Mouse (Mus musculus) hindbrain, embryonic 13.5 days (tissue): ENCODE results near the gene Dmgdh. TPM values are rescaled to one million over a fixed set of nuclear protein-coding genes. Genes with fewer than 3 reads are reported as not detected.

ENCODE experiments used
- ATAC-seq: fragments of 200-750 bp; cut with Nextera tagmentation; 2 replicates; pipeline ENCODE4 v1.8.0; 2017; ENCODE audit warnings: moderate TSS enrichment; ENCODE audit not compliant: low FRiP score
- H3K27ac ChIP-seq: fragments of 300-500 bp; sonication (generic); 2 replicates; pipeline ENCODE4 v1.5.1; 2015; ENCODE audit warnings: inconsistent platforms, mild to moderate bottlenecking, moderate library complexity
- H3K27me3 ChIP-seq: fragments of 300-500 bp; sonication (generic); 2 replicates; pipeline ENCODE4 v1.6.1; 2015; ENCODE audit warnings: mild to moderate bottlenecking, inconsistent platforms
- H3K36me3 ChIP-seq: fragments of 300-500 bp; sonication (generic); 2 replicates; pipeline ENCODE4 v1.6.1; 2015; ENCODE audit warnings: mild to moderate bottlenecking, inconsistent platforms
- H3K4me1 ChIP-seq: fragments of 300-500 bp; sonication (generic); replicated peaks from 2 replicates; pipeline ENCODE4 v1.6.1; 2015; ENCODE audit warnings: inconsistent platforms
- H3K4me2 ChIP-seq: fragments of 300-500 bp; sonication (generic); 2 replicates; pipeline ENCODE4 v1.6.1; 2015; ENCODE audit warnings: inconsistent platforms, mild to moderate bottlenecking, moderate library complexity
- H3K4me3 ChIP-seq: fragments of 300-500 bp; sonication (generic); 2 replicates; pipeline ENCODE4 v1.5.1; 2015; ENCODE audit warnings: mild to moderate bottlenecking, inconsistent platforms
- H3K9ac ChIP-seq: fragments of 300-500 bp; sonication (generic); 2 replicates; pipeline ENCODE4 v1.6.1; 2015; ENCODE audit warnings: mild to moderate bottlenecking, inconsistent platforms
- H3K9me3 ChIP-seq: fragments of 300-500 bp; sonication (generic); 2 replicates; pipeline ENCODE4 v1.6.1; 2016; ENCODE audit warnings: inconsistent platforms
- WGBS: fragments of 180-500 bp; shearing (Covaris S2); methylation state at CpG from one replicate; pipeline ENCODE4 v1.1.7; 2015; 5-methylcytosine and 5-hydroxymethylcytosine counted together
- polyA plus RNA-seq: library from polyadenylated mRNA; unstranded; fragments of >200 nt; fragmentation: Nextera tagmentation; extraction: Ambion mirVana; gene quantifications from 2 replicates; pipeline ENCODE4 v1.2.1, GENCODE M21; 2015

Gene Dmgdh
- polyA plus RNA-seq, 1 experiment from 2014 or later: 0.66 TPM

DNA sequence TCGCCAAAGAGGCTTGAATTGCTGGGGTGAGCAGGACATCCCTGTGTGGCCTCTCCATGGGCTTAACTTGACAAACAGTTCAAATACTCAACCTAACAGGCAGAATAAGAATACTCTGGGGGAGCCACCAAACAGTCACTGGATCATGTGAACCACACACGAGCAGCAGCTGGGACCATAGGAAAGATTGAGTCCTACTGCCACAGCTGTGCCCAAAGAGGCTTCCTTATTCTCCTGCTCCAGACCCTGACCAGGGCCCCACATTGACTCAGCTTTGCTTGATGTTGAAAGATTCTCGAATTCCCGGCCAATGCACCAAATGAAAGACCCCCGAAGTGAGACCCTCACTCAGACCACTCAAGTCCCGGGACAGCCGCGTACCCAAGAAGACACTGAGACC is 87.6 kb downstream of the Dmgdh start:
- ATAC-seq: no peak
- H3K9ac ChIP-seq: no peak overlapping the region
- no peak overlapping the region for H3K4me3 ChIP-seq
- H3K27me3 ChIP-seq: no peaks in the 10 kb centered on the region
- H3K4me1 ChIP-seq: no peaks in the 10 kb centered on the region
- no peak overlapping the region for H3K27ac ChIP-seq
- H3K36me3 ChIP-seq: no peaks in the 10 kb centered on the region
- H3K4me2 ChIP-seq: no peak overlapping the region
- H3K9me3 ChIP-seq: no peaks in the 10 kb centered on the region
- 93% methylated on average over 8 of the region's 8 CpGs for WGBS

DNA sequence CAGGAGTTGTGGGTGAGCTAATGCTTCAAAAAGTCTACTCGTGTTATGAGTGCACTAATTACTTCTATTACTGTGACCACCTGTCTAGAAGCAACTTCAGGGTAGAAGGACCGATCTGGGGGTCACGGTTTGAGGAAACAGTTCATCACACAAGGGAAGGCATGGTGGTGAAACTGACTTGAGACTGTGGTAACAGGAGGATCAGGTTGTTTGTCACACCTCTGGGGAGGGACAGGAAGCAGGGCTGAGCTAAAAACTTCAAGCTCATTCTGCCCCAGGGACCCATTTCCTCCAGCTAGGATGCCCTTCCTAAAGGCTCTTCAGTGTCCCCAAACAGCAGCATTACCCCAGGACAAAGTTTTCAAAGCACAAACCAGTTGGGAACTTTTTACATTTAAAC is 88.6 kb downstream of the Dmgdh start:
- H3K9me3 ChIP-seq: no peaks in the 10 kb centered on the region
- H3K27ac ChIP-seq: no peak overlapping the region
- no peaks in the 10 kb centered on the region for H3K36me3 ChIP-seq
- no peak overlapping the region for H3K9ac ChIP-seq
- ATAC-seq: no peak
- H3K4me2 ChIP-seq: no peak overlapping the region
- H3K4me3 ChIP-seq: no peak overlapping the region
- no peaks in the 10 kb centered on the region for H3K27me3 ChIP-seq
- WGBS: 90% methylated on average over 3 of the region's 3 CpGs
- H3K4me1 ChIP-seq: no peaks in the 10 kb centered on the region

DNA sequence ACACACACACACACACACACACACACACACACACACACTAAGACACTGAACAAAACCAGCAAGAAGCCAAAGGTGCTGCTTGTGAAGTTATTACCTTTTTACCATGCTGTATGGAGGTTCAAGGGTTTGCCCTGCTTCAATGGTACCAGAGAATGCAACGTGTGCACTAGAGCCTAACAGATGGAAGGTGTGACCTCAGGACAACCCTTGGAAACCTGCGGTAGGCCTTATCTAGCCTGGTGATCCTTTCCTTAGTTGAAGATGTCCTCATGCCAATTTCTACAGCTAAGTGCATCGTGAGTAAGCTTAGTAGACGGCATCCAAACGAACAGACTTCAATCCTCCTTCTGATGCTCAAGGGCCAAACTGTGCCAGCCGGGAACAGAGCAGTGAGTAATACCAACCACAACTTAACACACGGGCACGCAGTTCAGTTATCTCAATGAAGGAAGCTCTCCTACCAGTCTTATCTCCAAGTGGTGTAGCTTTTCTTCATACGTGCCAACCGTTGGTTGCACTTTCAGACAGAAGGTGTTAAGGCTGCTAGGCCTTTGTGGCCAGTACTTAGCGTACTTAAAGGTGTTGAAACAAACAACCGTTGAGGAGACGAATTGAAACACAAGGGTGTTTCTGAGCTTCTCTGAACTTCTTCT is 90.2 kb downstream of the Dmgdh start:
- no peak overlapping the region for H3K9ac ChIP-seq
- no peak overlapping the region for H3K4me3 ChIP-seq
- H3K9me3 ChIP-seq: no peaks in the 10 kb centered on the region
- 92% methylated on average over 13 of the region's 13 CpGs for WGBS
- no peaks in the 10 kb centered on the region for H3K4me1 ChIP-seq
- ATAC-seq: no peak
- no peak overlapping the region for H3K27ac ChIP-seq
- no peak overlapping the region for H3K4me2 ChIP-seq
- H3K27me3 ChIP-seq: 0 out of 2 replicates have a peak, but pooled peaks cover 3% of the 10 kb centered on the region
- no peaks in the 10 kb centered on the region for H3K36me3 ChIP-seq

DNA sequence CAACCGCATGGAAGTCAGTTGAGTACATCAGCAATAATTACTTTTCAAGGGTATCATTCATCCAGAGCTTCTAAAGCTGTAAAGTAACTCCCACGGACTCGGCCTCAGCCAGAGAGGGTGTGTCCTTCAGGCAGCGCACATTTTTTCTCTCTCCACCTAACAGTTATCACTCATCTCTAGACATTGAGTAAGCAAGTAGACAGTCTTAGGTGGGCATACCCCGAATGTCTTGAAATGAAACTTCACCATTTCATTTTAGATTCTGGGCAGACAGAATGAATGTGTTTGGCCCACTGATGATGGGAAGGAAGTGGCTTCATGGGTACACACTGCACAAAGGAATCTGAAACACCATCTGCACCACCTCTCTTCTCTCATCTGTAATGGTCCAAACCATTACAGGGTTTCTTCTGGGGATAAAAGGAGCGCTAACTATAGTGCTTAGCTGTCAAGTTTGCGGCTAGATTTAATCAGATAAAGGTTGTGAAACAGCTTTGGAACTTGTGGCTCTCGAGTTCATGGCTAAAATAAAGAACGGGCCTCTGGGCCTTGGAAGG is 96.9 kb downstream of the Dmgdh start:
- Histone ChIP-seq H3K4me2 (peak overlapping the region; percentile 90), H3K27ac (peak overlapping the region; percentile 91), H3K4me1 (peaks cover 19% of the 10 kb centered on the region), H3K9me3 (no peaks in the 10 kb centered on the region), H3K9ac (peak overlapping the region; percentile 88), H3K27me3 (0 out of 2 replicates have a peak, but pooled peaks cover 5% of the 10 kb centered on the region), H3K36me3 (no peaks in the 10 kb centered on the region), H3K4me3 (peak overlapping the region; percentile 62)
- 34% methylated on average over 9 of the region's 9 CpGs for WGBS
- ATAC-seq: 0 out of 2 replicates have a peak, but pooled peaks have one; percentile 47

DNA sequence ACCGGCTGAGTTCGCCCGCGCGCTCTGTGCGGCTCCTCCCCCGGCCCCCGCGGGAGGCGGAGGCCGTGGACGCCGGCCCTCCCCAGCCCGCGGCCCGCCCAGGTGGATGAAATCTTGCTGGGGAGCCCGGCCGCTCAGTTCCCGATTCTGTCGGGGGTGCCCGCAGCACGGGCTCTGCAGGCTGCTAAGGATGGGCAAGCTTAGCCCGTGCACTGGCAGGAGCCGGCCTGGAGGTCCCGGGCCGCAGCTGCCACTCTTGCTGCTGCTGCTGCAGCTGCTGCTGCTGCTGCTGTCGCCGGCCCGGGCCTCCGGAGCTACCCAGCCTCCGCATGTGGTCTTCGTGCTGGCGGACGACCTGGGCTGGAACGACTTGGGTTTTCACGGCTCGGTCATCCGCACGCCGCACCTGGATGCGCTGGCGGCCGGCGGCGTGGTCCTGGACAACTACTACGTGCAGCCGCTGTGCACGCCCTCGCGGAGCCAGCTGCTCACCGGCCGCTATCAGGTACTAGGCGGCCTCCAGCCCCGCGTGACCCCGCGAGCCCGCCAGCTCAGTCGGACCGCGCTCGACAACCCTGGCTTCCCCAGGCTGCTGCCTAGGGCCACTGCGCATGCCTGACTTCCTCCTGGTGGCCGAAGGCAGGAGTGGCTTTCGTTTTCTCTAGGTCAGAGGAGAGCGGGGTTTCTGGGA is 97.5 kb downstream of the Dmgdh start, which contains the start of gene Arsb:
TSS of gene Arsb (plus strand) at position 43 of the 691 bp plus-strand sequence.
- H3K4me2 ChIP-seq: peak within 1 kb of the TSS; percentile 90
- H3K27me3 ChIP-seq: 0 out of 2 replicates have a peak, but pooled peaks cover 5% of the 10 kb centered on the region
- H3K9me3 ChIP-seq: no peaks in the 10 kb centered on the region
- peak within 1 kb of the TSS; percentile 62 for H3K4me3 ChIP-seq
- peak; percentile 93 for ATAC-seq
- peaks cover 19% of the 10 kb centered on the region for H3K4me1 ChIP-seq
- H3K9ac ChIP-seq: peak within 1 kb of the TSS; percentile 88
- peak within 1 kb of the TSS; percentile 91 for H3K27ac ChIP-seq
- H3K36me3 ChIP-seq: no peaks in the 10 kb centered on the region
- under 1% methylated on average over 65 of the region's 66 CpGs for WGBS

DNA sequence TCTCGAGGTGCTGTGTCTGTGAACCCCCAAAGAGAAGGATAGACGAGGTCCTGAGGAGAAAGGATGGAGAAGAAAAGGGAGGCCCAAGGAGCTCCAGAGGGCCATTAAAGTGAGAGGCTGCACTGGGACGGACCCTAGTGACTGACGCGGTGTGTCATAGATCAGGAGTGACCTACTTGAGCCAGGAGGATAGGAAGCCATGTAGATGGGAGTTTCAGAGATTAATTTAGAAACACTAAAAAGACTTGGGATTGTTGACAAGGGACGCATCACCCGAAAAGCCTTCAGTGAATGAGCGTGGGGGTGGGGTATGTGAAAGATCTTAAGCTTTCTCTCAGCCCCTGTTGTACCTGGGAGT is 98.0 kb downstream of the Dmgdh start:
- Histone ChIP-seq H3K27me3 (0 out of 2 replicates have a peak, but pooled peaks cover 5% of the 10 kb centered on the region), H3K36me3 (no peaks in the 10 kb centered on the region), H3K4me3 (peak overlapping the region; percentile 62), H3K4me2 (peak overlapping the region; percentile 90), H3K27ac (peak overlapping the region; percentile 91), H3K9ac (peak overlapping the region; percentile 88), H3K4me1 (peaks cover 19% of the 10 kb centered on the region), H3K9me3 (no peaks in the 10 kb centered on the region)
- WGBS: 32% methylated on average over 8 of the region's 8 CpGs
- peak; percentile 65 for ATAC-seq

DNA sequence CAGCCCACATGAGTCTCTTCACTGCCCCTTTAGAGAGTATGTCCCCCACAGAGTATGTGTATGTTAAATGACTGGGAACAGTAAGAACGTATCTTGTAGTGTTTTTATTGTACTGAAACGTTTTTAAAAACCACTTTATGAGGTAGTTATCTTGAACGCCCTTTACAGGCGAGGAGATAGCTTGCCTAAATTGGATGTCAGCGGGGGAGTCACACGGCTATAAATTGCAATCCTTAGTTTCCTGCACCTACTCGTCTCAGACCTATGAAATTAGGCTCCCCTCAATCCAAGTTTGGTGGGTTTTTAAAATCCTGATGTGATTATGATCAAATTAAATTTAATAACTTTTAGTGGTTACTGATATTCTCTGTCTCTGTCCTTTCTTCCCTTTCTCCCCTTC is 98.6 kb downstream of the Dmgdh start:
- Histone ChIP-seq H3K4me3 (peak overlapping the region; percentile 62), H3K36me3 (no peaks in the 10 kb centered on the region), H3K27me3 (0 out of 2 replicates have a peak, but pooled peaks cover 5% of the 10 kb centered on the region), H3K27ac (no peak overlapping the region), H3K9me3 (no peaks in the 10 kb centered on the region), H3K4me1 (peaks cover 19% of the 10 kb centered on the region), H3K4me2 (peak overlapping the region; percentile 90), H3K9ac (0 out of 2 replicates have a peak overlapping the region, but pooled peaks have one; percentile 88)
- 77% methylated on average over 7 of the region's 7 CpGs for WGBS
- no peak for ATAC-seq

DNA sequence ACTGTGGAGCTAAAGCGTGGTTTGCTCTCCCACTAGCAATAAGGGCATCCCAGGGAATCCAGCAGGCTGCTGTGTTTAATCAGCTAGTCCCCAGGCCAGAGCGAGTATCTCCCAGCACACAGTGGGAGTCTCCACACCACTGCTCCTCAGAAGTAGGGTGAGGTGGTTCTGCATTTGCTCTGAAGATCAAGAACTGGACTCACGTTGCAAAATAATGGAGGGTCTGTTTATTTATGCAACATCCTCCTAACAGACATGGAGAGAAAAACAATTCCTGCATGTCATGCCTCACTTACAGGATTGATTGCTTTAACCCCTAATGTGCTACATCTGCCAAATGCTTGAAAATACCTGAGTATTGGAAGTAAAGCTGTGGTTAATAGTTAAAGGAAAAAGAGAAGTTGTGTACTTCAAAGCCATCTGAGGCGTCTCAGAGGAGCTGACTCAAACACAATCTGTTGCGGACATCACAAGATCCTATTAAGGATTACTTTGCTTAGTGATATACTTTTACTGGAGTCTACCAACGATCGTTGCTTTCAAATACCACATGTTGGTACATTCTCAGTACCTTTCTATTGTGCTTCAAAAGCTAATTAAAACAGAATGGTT is 99.6 kb downstream of the Dmgdh start:
- peaks cover 19% of the 10 kb centered on the region for H3K4me1 ChIP-seq
- ATAC-seq: no peak
- no peak overlapping the region for H3K4me3 ChIP-seq
- no peaks in the 10 kb centered on the region for H3K9me3 ChIP-seq
- H3K27ac ChIP-seq: no peak overlapping the region
- H3K36me3 ChIP-seq: no peaks in the 10 kb centered on the region
- no peak overlapping the region for H3K9ac ChIP-seq
- H3K27me3 ChIP-seq: 0 out of 2 replicates have a peak, but pooled peaks cover 5% of the 10 kb centered on the region
- H3K4me2 ChIP-seq: no peak overlapping the region
- 70% methylated on average over 7 of the region's 7 CpGs for WGBS

DNA sequence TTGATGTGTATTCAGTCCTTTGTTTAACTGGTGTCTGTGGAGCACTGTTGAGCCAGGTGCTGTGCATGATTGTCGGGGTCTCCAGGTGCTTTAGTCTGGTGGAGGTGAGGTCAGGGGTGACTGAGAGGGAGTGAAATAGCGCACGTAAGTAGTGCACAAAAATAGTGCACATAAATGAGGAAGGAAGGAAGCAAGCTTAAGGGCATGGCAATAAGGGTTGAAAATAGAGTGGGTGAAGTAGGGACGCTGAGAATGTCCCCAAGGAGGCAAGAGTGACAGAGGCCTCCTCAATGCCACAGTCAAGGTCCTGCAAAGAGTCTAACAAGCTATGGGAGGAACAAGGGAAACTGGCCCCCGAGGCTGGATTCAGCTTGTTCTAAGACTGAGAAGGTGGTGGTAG is 108.6 kb downstream of the Dmgdh start:
- WGBS: 90% methylated on average over 5 of the region's 5 CpGs

DNA sequence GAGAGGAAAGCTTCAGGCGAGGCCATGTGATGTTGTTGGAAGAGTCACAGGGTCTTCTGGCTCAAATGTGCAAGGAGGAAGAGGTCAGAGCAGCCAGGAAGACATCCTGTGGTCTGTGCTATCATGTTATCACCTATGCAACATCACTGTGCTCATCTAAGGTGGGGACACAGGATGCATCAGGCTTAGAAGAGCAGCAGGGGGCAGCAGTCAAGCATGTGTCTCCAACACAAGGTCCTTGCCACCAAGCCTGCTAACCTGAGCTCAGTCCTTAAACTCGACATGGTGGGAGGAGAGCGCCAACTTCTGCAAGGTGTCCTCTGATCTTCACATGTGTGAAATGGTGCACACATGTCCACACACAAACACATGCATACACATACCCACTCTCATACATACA is 111.1 kb downstream of the Dmgdh start:
- H3K27me3 ChIP-seq: no peaks in the 10 kb centered on the region
- H3K9me3 ChIP-seq: no peaks in the 10 kb centered on the region
- H3K27ac ChIP-seq: no peak overlapping the region
- H3K4me3 ChIP-seq: no peak overlapping the region
- no peaks in the 10 kb centered on the region for H3K36me3 ChIP-seq
- H3K4me2 ChIP-seq: no peak overlapping the region
- H3K4me1 ChIP-seq: 0 out of 2 replicates have a peak, but pooled peaks cover 6% of the 10 kb centered on the region
- 86% methylated on average over 3 of the region's 3 CpGs for whole genome bisulfite sequencing
- no peak overlapping the region for H3K9ac ChIP-seq
- no peak for ATAC-seq

More for the DNA sequence above, 108.6 kb downstream of the Dmgdh start:
- Histone ChIP-seq H3K4me2 (no peak overlapping the region), H3K4me1 (0 out of 2 replicates have a peak, but pooled peaks cover 5% of the 10 kb centered on the region), H3K4me3 (no peak overlapping the region), H3K36me3 (no peaks in the 10 kb centered on the region), H3K9ac (no peak overlapping the region), H3K27me3 (no peaks in the 10 kb centered on the region), H3K9me3 (no peaks in the 10 kb centered on the region), H3K27ac (no peak overlapping the region)
- no peak for ATAC-seq

DNA sequence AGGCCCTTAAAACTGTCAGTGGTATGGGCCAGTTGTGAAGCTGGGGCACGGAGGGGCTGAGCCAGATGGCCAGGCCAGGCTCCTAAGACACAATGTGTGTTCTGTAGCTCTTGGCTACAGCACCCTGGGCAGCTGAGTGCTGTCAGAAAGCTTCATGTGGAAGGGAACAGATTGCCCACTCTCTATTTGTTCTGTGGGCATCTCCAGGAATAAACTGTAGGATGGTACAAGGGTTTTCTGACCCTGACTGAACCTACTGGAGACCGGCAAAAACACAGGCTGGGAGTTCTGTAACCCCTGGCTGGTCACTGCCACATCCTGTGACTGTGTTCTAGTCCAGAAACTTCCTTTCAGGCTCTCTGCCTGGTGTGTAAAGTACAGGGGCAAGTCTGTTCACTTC is 111.8 kb downstream of the Dmgdh start:
- no peaks in the 10 kb centered on the region for H3K36me3 ChIP-seq
- H3K4me2 ChIP-seq: no peak overlapping the region
- no peak overlapping the region for H3K9ac ChIP-seq
- no peak overlapping the region for H3K27ac ChIP-seq
- H3K9me3 ChIP-seq: no peaks in the 10 kb centered on the region
- 0 out of 2 replicates have a peak, but pooled peaks cover 6% of the 10 kb centered on the region for H3K4me1 ChIP-seq
- no peak for ATAC-seq
- no peaks in the 10 kb centered on the region for H3K27me3 ChIP-seq
- H3K4me3 ChIP-seq: no peak overlapping the region
- 83% methylated on average over 2 of the region's 2 CpGs for whole genome bisulfite sequencing

DNA sequence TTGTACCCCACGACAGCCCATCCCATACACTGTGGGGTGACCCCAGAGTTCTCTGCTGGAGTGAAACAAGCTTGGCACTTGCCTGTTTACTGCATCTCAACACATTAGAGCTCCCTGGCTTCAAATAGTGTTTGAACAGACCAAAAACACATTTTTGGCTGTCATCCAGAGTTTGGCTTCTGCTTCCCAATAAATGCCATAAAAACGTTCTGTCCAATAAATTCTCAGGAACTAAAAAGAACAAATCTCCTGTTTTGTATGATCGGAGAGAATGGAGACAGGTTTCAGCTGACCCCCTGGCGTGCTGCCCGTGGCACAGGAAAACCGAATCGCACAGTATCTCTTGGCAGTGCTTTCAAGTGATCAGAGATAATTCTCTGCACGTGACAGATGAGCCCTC is 113.4 kb downstream of the Dmgdh start:
- no peaks in the 10 kb centered on the region for H3K36me3 ChIP-seq
- H3K27ac ChIP-seq: no peak overlapping the region
- 72% methylated on average over 8 of the region's 8 CpGs for WGBS
- no peaks in the 10 kb centered on the region for H3K9me3 ChIP-seq
- H3K27me3 ChIP-seq: no peaks in the 10 kb centered on the region
- 0 out of 2 replicates have a peak, but pooled peaks cover 6% of the 10 kb centered on the region for H3K4me1 ChIP-seq
- ATAC-seq: no peak
- no peak overlapping the region for H3K4me3 ChIP-seq
- H3K9ac ChIP-seq: no peak overlapping the region
- no peak overlapping the region for H3K4me2 ChIP-seq
